Mouse (Mus musculus): Measurements from ENCODE around the gene Cd83. TPM values are rescaled to one million over a fixed set of nuclear protein-coding genes. Genes with fewer than 3 reads are reported as not detected.

Cd83 gene
- 4.0 and 5.4 TPM in 2 replicates for polyA plus RNA-seq (2016; fragmentation: Nextera tagmentation; extraction: Ambion mirVana)

DNA sequence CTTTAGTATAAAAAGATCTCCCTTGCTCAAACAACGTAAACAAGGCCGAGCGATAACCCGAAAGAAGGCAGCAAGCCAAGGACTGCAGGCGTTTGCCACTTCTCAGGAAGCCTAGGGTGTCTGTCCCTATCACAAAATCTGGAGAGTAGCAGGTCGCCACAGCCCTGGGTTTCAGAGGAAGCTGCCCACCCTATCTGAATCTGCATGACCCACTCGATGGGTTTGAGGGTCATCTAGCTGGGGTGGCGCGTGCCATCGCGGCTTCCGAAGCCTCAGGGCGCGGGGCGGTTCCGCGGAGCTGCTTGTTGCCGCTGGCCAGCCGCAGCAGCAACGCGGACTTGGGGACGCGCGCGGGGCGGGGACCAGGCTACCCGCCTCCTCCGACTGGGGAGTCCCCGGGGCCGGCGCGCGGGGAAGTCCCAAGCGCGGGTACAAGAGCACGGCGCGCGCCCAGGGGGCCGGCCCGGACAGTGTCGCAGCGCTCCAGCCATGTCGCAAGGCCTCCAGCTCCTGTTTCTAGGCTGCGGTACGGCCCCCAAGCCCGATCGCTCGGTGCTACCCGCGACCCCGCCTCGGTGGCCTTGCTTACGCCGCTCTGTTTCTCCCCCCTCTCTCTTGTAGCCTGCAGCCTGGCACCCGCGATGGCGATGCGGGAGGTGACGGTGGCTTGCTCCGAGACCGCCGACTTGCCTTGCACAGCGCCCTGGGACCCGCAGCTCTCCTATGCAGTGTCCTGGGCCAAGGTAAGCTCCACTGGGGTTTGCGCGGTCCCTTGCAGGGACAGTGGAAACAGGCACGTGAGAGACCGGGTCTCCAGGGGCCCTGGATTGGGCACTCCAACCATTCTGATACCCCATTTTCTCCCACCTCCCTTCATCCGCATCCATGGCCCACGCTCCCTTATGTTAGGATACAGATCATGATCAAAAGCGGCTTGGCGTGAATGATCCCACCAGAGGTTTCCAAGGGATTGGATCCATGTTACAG lies at the start of gene Cd83:
Gene Cd83, plus strand, starts transcription at position 51 of the 987 bp plus-strand sequence.
- DNase-seq (ENCODE audit: low spot score), result peak; percentile 69
- peak within 1 kb of the TSS; percentile 88 for H3K27ac ChIP-seq

DNA sequence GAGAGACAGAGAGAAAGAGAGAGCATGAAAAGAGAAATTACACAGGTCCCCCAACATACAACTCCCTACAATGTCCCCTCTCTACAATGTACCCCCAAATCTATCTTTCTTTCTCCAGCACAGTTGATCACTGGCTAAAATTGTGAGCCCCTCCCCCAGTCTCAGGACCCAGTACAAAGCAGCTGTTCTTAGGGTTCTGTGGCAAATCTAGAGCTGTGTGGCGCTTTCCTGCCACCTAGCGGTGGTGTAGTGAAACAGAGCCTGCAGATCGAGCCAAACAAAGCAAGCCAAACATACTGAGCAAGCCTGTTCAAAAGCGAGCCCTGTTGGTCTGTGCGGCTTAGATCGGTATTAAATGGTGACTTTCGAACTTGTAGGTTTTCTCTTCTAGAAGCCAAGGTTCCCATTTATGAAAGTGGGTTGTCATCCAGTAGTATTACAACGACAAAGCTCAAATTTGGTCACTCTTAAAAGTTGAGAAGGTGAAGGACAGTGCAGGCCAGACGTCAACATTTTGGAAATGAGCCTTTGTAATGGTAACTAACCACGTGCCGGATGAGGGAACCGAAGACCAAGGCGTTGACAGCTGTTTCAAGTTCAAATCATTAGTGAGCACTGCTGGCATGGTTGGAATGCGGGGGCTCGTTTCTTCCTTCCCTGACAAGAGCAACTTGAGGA lies 44.8 kb upstream of the Cd83 start:
- H3K36me3 ChIP-seq, result no peaks in the 10 kb centered on the region
- peaks cover 9% of the 10 kb centered on the region; the same call in 1 of the 2 replicates for H3K9me3 ChIP-seq
- peak; percentile 84 for DNase-seq (ENCODE audit: low spot score)
- H3K4me3 ChIP-seq, result no peak overlapping the region
- no peaks in the 10 kb centered on the region for H3K27me3 ChIP-seq (ENCODE audit: insufficient read depth, poor library complexity, severe bottlenecking)
- peak overlapping the region; percentile 70 for H3K27ac ChIP-seq
- 33% methylated on average over 15 of the region's 15 CpGs for WGBS
- H3K4me1 ChIP-seq (replicated peaks), result peaks cover 21% of the 10 kb centered on the region

More for the DNA sequence above, at the start of gene Cd83:
- H3K27me3 ChIP-seq (ENCODE audit: insufficient read depth, poor library complexity, severe bottlenecking), result peaks cover 80% of the 10 kb centered on the region
- H3K9me3 ChIP-seq, result no peaks in the 10 kb centered on the region
- peak within 1 kb of the TSS; percentile 72 for H3K4me3 ChIP-seq
- H3K36me3 ChIP-seq, result no peaks in the 10 kb centered on the region
- 4% methylated on average over 73 of the region's 73 CpGs for WGBS
- peaks cover 48% of the 10 kb centered on the region for H3K4me1 ChIP-seq (replicated peaks)

DNA sequence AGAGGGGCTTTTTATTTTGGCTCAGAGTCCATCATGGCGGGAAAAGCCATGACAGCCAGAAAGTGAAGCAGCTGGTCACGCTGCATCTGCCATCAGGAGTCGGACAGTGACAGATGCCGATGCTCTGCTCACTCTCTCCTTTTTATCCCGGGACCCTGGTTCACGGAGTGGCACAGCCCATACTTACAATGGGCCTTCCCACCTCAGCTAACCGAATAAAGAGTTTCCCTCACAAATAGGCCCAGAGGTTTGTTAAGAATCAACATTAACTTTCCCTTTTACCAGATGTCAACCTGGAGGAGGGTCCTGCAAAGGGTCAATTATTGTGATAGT lies 44.3 kb upstream of the Cd83 start:
- Histone ChIP-seq H3K4me1 (replicated peaks) (peaks cover 21% of the 10 kb centered on the region), H3K27me3 (ENCODE audit: insufficient read depth, poor library complexity, severe bottlenecking) (no peaks in the 10 kb centered on the region), H3K9me3 (peaks cover 9% of the 10 kb centered on the region; the same call in 1 of the 2 replicates), H3K4me3 (no peak overlapping the region), H3K27ac (peak overlapping the region; percentile 70), H3K36me3 (no peaks in the 10 kb centered on the region)
- WGBS, result 66% methylated on average over 7 of the region's 7 CpGs
- no peak for DNase-seq (ENCODE audit: low spot score)

DNA sequence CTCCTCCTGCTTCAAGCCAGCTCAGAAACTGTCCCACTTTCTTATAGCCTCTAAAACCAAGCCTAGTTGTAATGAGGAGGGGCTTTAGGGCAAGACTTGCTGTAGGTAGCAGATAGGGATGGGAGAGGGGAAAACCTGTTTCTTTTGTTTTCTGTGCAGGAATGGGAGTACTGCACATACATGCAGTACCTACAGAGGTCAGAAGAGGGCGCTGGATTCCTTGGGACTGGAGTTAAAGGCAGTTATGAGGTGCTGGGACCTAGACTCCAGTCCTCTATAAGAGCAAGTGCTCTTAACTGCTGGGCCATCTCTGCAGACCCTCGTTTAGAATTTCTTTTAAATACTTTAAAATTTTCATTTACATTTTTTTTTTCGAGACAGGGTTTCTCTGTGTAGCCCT lies 41.9 kb upstream of the Cd83 start:
- H3K4me3 ChIP-seq, result no peak overlapping the region
- H3K9me3 ChIP-seq, result peaks cover 9% of the 10 kb centered on the region; the same call in 1 of the 2 replicates
- H3K27ac ChIP-seq, result no peak overlapping the region
- no peaks in the 10 kb centered on the region for H3K27me3 ChIP-seq (ENCODE audit: insufficient read depth, poor library complexity, severe bottlenecking)
- H3K4me1 ChIP-seq (replicated peaks), result peaks cover 21% of the 10 kb centered on the region
- DNase-seq (ENCODE audit: low spot score), result no peak
- no peaks in the 10 kb centered on the region for H3K36me3 ChIP-seq
- 63% methylated on average over 3 of the region's 3 CpGs for whole genome bisulfite sequencing

DNA sequence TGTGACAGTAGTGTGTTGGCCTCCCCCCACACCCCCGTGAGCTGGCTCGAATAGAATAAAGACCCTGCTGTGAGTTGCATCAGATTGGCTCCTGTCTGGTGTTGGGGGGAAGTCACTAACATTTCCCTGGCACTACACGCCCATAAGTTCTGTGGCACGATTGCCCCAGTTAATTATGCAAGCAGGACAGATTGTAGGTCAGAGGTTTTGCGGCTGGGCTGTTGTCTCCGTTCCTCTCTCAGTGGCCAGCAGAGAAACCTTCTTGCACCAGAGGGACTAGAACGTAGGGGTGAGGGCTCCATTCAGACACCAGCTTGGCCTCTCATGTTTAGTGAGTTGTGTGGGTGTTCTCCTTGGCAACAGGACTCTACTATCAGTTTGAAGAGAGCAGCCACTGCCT lies 40.3 kb upstream of the Cd83 start:
- no peak overlapping the region for H3K27ac ChIP-seq

DNA sequence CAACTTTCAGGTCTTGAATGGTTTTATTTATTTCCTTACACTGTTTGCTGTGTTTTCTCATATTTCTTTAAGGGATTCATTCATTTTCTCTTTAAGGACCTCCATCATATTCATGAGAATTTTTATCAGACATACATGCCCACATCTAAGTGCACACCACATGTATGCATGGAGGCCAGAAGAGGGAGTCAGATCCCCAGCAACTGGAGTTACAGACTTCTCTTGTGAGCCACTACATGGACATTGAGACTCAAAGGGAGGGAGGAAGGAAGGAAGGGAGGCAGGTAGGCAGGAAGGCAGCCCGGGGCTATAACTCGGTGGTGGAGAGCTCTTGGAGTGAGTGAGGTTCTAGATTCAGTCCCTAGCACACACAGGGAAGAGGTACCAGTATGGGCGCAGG lies 34.3 kb upstream of the Cd83 start:
- no peak for DNase-seq (ENCODE audit: low spot score)
- Histone ChIP-seq H3K27me3 (ENCODE audit: insufficient read depth, poor library complexity, severe bottlenecking) (no peaks in the 10 kb centered on the region), H3K36me3 (no peaks in the 10 kb centered on the region), H3K9me3 (no peaks in the 10 kb centered on the region), H3K27ac (no peak overlapping the region), H3K4me1 (replicated peaks) (no peaks in the 10 kb centered on the region), H3K4me3 (no peak overlapping the region)
- WGBS, result 74% methylated on average over 3 of the region's 3 CpGs

More for the DNA sequence above, 40.3 kb upstream of the Cd83 start:
- H3K4me3 ChIP-seq, result no peak overlapping the region
- peaks cover 9% of the 10 kb centered on the region; the same call in 1 of the 2 replicates for H3K9me3 ChIP-seq
- H3K4me1 ChIP-seq (replicated peaks), result peaks cover 16% of the 10 kb centered on the region
- 85% methylated on average over 7 of the region's 7 CpGs for WGBS
- DNase-seq (ENCODE audit: low spot score), result no peak
- no peaks in the 10 kb centered on the region for H3K36me3 ChIP-seq
- no peaks in the 10 kb centered on the region for H3K27me3 ChIP-seq (ENCODE audit: insufficient read depth, poor library complexity, severe bottlenecking)

DNA sequence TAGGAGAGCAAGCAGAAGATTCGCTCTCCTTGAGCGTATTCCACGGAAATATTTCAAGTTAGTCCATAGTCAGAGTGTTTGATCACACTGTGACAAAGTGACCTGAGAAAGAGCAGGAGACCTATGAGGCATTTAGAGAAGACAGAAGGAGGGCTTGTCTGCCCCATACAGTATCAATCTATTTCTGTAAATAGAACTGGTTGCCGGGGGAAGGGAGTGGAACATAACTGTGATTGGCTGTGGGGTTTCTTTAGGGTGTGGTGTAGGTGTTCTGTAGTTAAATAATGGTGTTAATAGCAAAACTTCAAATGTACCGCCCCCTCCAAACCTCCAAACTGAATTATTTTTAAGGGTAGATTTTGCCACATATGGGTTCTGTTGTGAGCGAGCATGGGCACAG lies 33.6 kb upstream of the Cd83 start:
- no peaks in the 10 kb centered on the region for H3K27me3 ChIP-seq (ENCODE audit: insufficient read depth, poor library complexity, severe bottlenecking)
- H3K4me1 ChIP-seq (replicated peaks), result no peaks in the 10 kb centered on the region
- DNase-seq (ENCODE audit: low spot score), result no peak
- no peaks in the 10 kb centered on the region for H3K9me3 ChIP-seq
- 93% methylated on average over 6 of the region's 6 CpGs for WGBS
- no peaks in the 10 kb centered on the region for H3K36me3 ChIP-seq
- no peak overlapping the region for H3K4me3 ChIP-seq
- no peak overlapping the region for H3K27ac ChIP-seq

DNA sequence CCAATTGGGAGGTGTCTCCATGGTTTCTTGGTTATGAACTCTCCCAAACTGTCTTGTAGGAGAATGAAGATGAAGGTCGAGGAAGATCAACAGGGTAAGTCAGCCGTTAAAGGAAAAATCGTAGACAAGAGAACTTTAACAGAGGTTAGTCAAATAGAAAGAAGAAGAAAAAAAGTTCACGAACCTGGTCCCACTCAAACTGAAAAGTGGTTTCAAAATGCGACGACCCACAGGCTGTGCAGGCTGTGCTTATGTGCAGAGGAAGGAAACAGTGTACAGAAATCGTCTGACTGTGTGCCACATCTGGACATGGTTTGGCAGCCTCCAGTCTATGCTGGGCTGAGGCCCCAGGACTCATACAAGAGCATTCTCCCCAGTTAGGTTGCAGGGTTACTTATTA lies 32.2 kb upstream of the Cd83 start:
- H3K9me3 ChIP-seq, result no peaks in the 10 kb centered on the region
- no peaks in the 10 kb centered on the region for H3K4me1 ChIP-seq (replicated peaks)
- 86% methylated on average over 7 of the region's 7 CpGs for WGBS
- H3K4me3 ChIP-seq, result no peak overlapping the region
- DNase-seq (ENCODE audit: low spot score), result no peak
- no peak overlapping the region for H3K27ac ChIP-seq
- no peaks in the 10 kb centered on the region for H3K36me3 ChIP-seq
- no peaks in the 10 kb centered on the region for H3K27me3 ChIP-seq (ENCODE audit: insufficient read depth, poor library complexity, severe bottlenecking)

DNA sequence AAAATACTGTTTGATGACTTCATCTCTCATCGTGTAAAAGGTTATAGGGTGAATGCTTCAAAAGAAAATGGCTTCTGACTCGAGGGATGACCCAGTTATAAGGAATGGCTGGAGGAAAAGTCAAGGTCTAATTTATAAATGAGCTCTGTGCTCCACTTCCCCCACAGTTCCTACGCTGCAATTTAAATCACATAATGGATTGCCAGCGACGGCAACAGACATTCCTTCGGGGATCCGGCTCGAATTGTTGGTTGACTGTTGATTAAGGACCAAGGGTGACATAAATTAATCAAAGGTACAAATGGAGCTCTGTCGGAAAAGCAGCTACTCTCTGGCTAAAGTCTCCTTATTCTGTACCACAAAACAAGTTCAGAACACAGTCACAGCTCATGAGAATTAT lies 30.9 kb upstream of the Cd83 start:
- Histone ChIP-seq H3K9me3 (no peaks in the 10 kb centered on the region), H3K27ac (no peak overlapping the region), H3K27me3 (ENCODE audit: insufficient read depth, poor library complexity, severe bottlenecking) (no peaks in the 10 kb centered on the region), H3K4me3 (no peak overlapping the region), H3K4me1 (replicated peaks) (no peaks in the 10 kb centered on the region), H3K36me3 (no peaks in the 10 kb centered on the region)
- no peak for DNase-seq (ENCODE audit: low spot score)
- 77% methylated on average over 9 of the region's 9 CpGs for WGBS

DNA sequence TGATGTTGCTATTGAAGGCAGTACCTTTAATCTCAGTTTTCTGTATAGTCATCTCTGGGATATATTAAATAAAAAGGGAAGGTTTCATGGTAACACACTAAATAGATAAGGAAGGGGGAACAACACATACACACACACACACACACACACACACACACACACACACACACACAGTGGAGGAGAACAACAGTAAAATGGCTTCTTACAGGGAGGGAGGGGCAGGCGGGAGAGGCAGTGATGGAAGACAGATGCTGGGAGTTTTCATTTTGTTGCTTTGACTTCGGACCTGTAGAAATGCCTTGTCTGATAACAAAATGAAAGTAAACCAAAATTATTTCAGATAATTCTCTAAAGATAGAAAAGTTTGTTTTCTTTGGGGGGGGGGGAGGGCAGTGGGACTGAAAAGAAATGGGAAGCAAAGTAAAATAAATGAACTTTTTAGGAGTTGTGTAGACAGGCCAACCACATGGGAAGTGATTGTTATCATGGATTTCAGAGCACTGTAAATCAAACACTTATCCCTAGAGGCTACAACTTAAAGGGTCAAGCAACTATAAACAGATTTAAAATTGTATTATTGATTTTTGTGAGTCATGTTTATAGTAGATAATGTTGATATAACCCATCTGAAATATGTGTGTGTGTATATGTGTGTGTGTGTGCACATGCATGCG lies 30.0 kb upstream of the Cd83 start:
- DNase-seq (ENCODE audit: low spot score), result no peak
- no peaks in the 10 kb centered on the region for H3K27me3 ChIP-seq (ENCODE audit: insufficient read depth, poor library complexity, severe bottlenecking)
- no peaks in the 10 kb centered on the region for H3K4me1 ChIP-seq (replicated peaks)
- WGBS, result 92% methylated on average over 3 of the region's 3 CpGs
- H3K4me3 ChIP-seq, result no peak overlapping the region
- no peaks in the 10 kb centered on the region for H3K9me3 ChIP-seq
- H3K36me3 ChIP-seq, result no peaks in the 10 kb centered on the region
- H3K27ac ChIP-seq, result no peak overlapping the region

DNA sequence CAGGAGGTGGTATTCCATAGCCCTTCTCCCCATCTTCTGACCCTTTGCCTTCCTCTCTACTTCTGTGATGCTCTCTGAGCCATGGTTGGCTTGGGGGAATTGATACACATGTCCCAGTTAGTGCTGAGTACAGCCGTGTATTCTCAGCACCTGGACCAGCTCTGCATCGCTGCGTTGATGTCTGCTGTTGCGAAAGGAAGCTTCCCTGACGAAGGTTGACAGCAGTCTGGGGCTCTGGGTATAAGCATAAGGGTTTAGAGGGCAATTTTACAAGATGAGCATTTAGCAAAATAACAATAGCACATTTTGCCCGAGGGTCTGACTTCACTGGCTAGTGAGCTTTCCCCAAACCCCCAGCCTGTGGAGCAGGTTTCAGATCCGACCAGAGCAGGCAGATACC lies 29.0 kb upstream of the Cd83 start:
- WGBS, result 77% methylated on average over 7 of the region's 7 CpGs
- H3K27me3 ChIP-seq (ENCODE audit: insufficient read depth, poor library complexity, severe bottlenecking), result no peaks in the 10 kb centered on the region
- H3K4me1 ChIP-seq (replicated peaks), result no peaks in the 10 kb centered on the region
- H3K9me3 ChIP-seq, result no peaks in the 10 kb centered on the region
- H3K36me3 ChIP-seq, result no peaks in the 10 kb centered on the region
- no peak overlapping the region for H3K27ac ChIP-seq
- no peak overlapping the region for H3K4me3 ChIP-seq
- no peak for DNase-seq (ENCODE audit: low spot score)

DNA sequence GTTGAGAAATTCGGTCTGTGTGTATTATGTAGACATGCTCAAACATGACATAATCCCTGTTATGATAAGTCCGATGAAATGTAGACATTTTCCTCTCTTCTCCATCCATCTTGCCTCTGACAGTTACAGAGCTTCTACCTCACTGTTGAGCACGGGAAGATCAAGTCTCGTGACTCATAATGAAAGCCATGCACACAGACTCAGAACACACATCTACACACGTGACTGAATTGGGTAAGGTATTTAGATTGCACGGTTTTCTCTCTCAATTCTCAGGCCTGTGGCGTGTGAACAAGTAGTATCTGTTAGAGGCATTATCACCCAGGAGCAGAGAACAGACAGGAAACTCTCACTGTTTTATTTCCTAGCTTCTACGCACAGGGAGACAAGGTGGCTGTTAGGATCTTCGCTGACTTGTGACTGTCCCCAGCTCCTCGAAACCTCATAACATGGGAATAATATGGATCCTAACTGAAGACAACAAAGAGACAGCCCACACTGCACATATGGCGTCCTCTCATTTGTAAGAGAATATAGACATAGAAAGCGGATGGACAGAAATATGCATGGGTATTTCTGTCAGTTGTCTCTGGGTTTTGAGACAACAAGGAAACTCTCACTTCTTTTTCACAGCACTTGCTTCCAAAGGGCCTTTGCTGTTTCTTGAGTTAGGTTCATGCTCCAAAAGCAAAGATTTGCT lies 23.3 kb upstream of the Cd83 start:
- Histone ChIP-seq H3K36me3 (no peaks in the 10 kb centered on the region), H3K27ac (no peak overlapping the region), H3K27me3 (ENCODE audit: insufficient read depth, poor library complexity, severe bottlenecking) (no peaks in the 10 kb centered on the region), H3K4me1 (replicated peaks) (0 out of 2 replicates have a peak, but pooled peaks cover 5% of the 10 kb centered on the region), H3K9me3 (no peaks in the 10 kb centered on the region), H3K4me3 (no peak overlapping the region)
- DNase-seq (ENCODE audit: low spot score), result no peak
- WGBS, result 89% methylated on average over 12 of the region's 12 CpGs

All from hindbrain, embryonic 10.5 days (tissue).